Mouse (Mus musculus) liver, embryonic 14.5 days (tissue): Measurements from ENCODE around the gene Btbd9. TPM values are rescaled to one million over a fixed set of nuclear protein-coding genes. Genes with fewer than 3 reads are reported as not detected.

Experiments
- ATAC-seq: fragments of 200-750 bp; cut with Nextera tagmentation; 2 replicates; pipeline ENCODE4 v1.8.0; 2017; ENCODE audit warnings: moderate number of reproducible peaks, mild to moderate bottlenecking, moderate library complexity; ENCODE audit not compliant: insufficient read depth
- DNase-seq, 3 experiments: peaks; one replicate each; pipeline ENCODE4 v3.0.0-alpha.2; 2012 to 2013; ENCODE audit warnings: low read depth in 3 of 3, low spot score in 3 of 3
- H3K27ac ChIP-seq: fragments of 300-500 bp; sonication (generic); 2 replicates; pipeline ENCODE4 v1.5.1; 2014; ENCODE audit warnings: moderate library complexity, mild to moderate bottlenecking, control low read depth, inconsistent platforms
- H3K27me3 ChIP-seq: fragments of 300-500 bp; sonication (generic); 2 replicates; pipeline ENCODE4 v1.6.1; 2014; ENCODE audit warnings: mild to moderate bottlenecking, low read length, moderate library complexity; ENCODE audit not compliant: control insufficient read depth, insufficient read depth
- H3K36me3 ChIP-seq: fragments of 300-500 bp; sonication (generic); replicated peaks from 2 replicates; pipeline ENCODE4 v1.6.1; 2014; ENCODE audit warnings: low read depth; ENCODE audit not compliant: control insufficient read depth, insufficient read depth
- H3K4me1 ChIP-seq, 2 experiments: fragments of 200-500 bp in 1 of 2; fragments of 300-500 bp in 1 of 2; sonication (generic) in 1 of 2; replicated peaks; 2 replicates each; pipeline ENCODE4 v1.6.1; 2012 to 2014; ENCODE audit warnings: antibody characterized with exemption in 1 of 2, inconsistent platforms in 1 of 2, low read length in 1 of 2; ENCODE audit not compliant: control insufficient read depth in 2 of 2, insufficient read depth in 2 of 2
- H3K4me2 ChIP-seq: fragments of 300-500 bp; sonication (generic); 2 replicates; pipeline ENCODE4 v1.6.1; 2014; ENCODE audit warnings: low read depth, mild to moderate bottlenecking, control low read depth, moderate library complexity
- H3K4me3 ChIP-seq, 2 experiments: fragments of 200-500 bp in 1 of 2; fragments of 300-500 bp in 1 of 2; sonication (generic) in 1 of 2; 2 replicates each; pipeline ENCODE4 v1.5.1; 2012 to 2014; ENCODE audit warnings: low read depth in 2 of 2, low read length in 2 of 2, mild to moderate bottlenecking in 2 of 2, control low read depth in 1 of 2, inconsistent platforms in 1 of 2, moderate library complexity in 1 of 2; ENCODE audit not compliant: insufficient read depth in 1 of 2
- H3K9ac ChIP-seq: fragments of 300-500 bp; sonication (generic); replicated peaks from 2 replicates; pipeline ENCODE4 v1.6.1; 2014; ENCODE audit warnings: mild to moderate bottlenecking, control low read depth, moderate library complexity
- H3K9me3 ChIP-seq: fragments of 300-500 bp; sonication (generic); 2 replicates; pipeline ENCODE4 v1.6.1; 2016; ENCODE audit warnings: low read length, mixed read lengths; ENCODE audit not compliant: control insufficient read depth
- CTCF ChIP-seq: IDR thresholded peaks from 2 replicates; pipeline ENCODE4 v1.5.1; 2016; ENCODE audit warnings: antibody characterized with exemption, low read depth, control low read depth
- EP300 ChIP-seq: IDR thresholded peaks from 2 replicates; pipeline ENCODE4 v1.6.1; 2016; ENCODE audit warnings: antibody characterized with exemption, low read depth
- WGBS: fragments of 180-500 bp; shearing (Covaris S2); extraction: QIAGEN DNeasy Blood & Tissue Kit; methylation state at CpG from one replicate; pipeline ENCODE4 v1.1.7; 2014; ENCODE audit not compliant: insufficient replicate concordance; 5-methylcytosine and 5-hydroxymethylcytosine counted together
- polyA plus RNA-seq, 2 experiments: library from polyadenylated mRNA; depleted of rRNA in 1 of 2; stranded (reverse) in 1 of 2; unstranded in 1 of 2; fragments of >200 nt; fragmentation: Nextera tagmentation in 1 of 2; extraction: Ambion mirVana in 1 of 2; gene quantifications; 2 replicates each; pipeline versions ENCODE4 v1.2.1 to v1.2.3; 2012 to 2014

The Btbd9 gene
- polyA plus RNA-seq, 2 experiments, result 2.7 to 9.6 TPM

GRCm38 (mm10) chr17:30457486-30457885 lies 118.8 kb downstream of the Btbd9 start:
- TF ChIP-seq EP300, result no peak
- no peak for TF ChIP-seq CTCF

GRCm38 (mm10) chr17:30456293-30456692 lies 120.0 kb downstream of the Btbd9 start:
- ATAC-seq, result no peak

More at GRCm38 (mm10) chr17:30457486-30457885, 118.8 kb downstream of the Btbd9 start:
- Histone ChIP-seq H3K27ac (no peak overlapping the region), H3K27me3 (no peaks in the 10 kb centered on the region), H3K36me3 (no peaks in the 10 kb centered on the region), H3K9ac (no peak overlapping the region), H3K4me3 (no peak overlapping the region), H3K4me1 (no peaks in the 10 kb centered on the region), H3K9me3 (no peaks in the 10 kb centered on the region), H3K4me2 (no peak overlapping the region)
- no peak for ATAC-seq
- no peak for DNase-seq
- 65% methylated on average over 7 of the region's 7 CpGs for WGBS

GRCm38 (mm10) chr17:30454862-30455243 lies 121.4 kb downstream of the Btbd9 start:
- Histone ChIP-seq H3K9ac (no peak overlapping the region), H3K9me3 (no peaks in the 10 kb centered on the region), H3K27me3 (no peaks in the 10 kb centered on the region), H3K36me3 (no peaks in the 10 kb centered on the region), H3K4me2 (no peak overlapping the region), H3K27ac (no peak overlapping the region), H3K4me1 (no peaks in the 10 kb centered on the region), H3K4me3 (no peak overlapping the region)
- DNase-seq, result peak in 2 of 3 experiments; percentile 12 to 28
- WGBS, result 12% methylated on average over 3 of the region's 3 CpGs
- ATAC-seq, result no peak
- peak; percentile 75 for TF ChIP-seq CTCF
- no peak for TF ChIP-seq EP300

More at GRCm38 (mm10) chr17:30456293-30456692, 120.0 kb downstream of the Btbd9 start:
- no peak overlapping the region for H3K27ac ChIP-seq
- WGBS, result 71% methylated on average over 12 of the region's 12 CpGs
- no peaks in the 10 kb centered on the region for H3K27me3 ChIP-seq
- no peak overlapping the region for H3K4me2 ChIP-seq
- H3K9me3 ChIP-seq, result no peaks in the 10 kb centered on the region
- no peak overlapping the region for H3K9ac ChIP-seq
- H3K4me3 ChIP-seq, result no peak overlapping the region
- H3K4me1 ChIP-seq, result no peaks in the 10 kb centered on the region
- TF ChIP-seq CTCF (no peak), EP300 (no peak)
- DNase-seq, result no peak
- H3K36me3 ChIP-seq, result no peaks in the 10 kb centered on the region

GRCm38 (mm10) chr17:30454155-30454861 lies 122.0 kb downstream of the Btbd9 start:
- ATAC-seq, result no peak

GRCm38 (mm10) chr17:30453272-30453671 lies 123.0 kb downstream of the Btbd9 start:
- no peak for TF ChIP-seq CTCF
- no peak for TF ChIP-seq EP300
- 55% methylated on average over 4 of the region's 4 CpGs for WGBS
- no peak overlapping the region for H3K4me2 ChIP-seq
- no peaks in the 10 kb centered on the region for H3K36me3 ChIP-seq
- no peak overlapping the region for H3K9ac ChIP-seq
- ATAC-seq (no peak), DNase-seq (no peak)
- no peak overlapping the region for H3K4me3 ChIP-seq
- no peaks in the 10 kb centered on the region for H3K27me3 ChIP-seq
- H3K4me1 ChIP-seq, result no peaks in the 10 kb centered on the region
- H3K9me3 ChIP-seq, result no peaks in the 10 kb centered on the region
- no peak overlapping the region for H3K27ac ChIP-seq

More at GRCm38 (mm10) chr17:30454155-30454861, 122.0 kb downstream of the Btbd9 start:
- no peak for TF ChIP-seq CTCF
- TF ChIP-seq EP300, result no peak
- Histone ChIP-seq H3K4me2 (no peak overlapping the region), H3K27ac (no peak overlapping the region), H3K36me3 (no peaks in the 10 kb centered on the region), H3K9ac (no peak overlapping the region), H3K4me1 (no peaks in the 10 kb centered on the region), H3K27me3 (no peaks in the 10 kb centered on the region), H3K4me3 (no peak overlapping the region), H3K9me3 (no peaks in the 10 kb centered on the region)
- 67% methylated on average over 6 of the region's 6 CpGs for WGBS
- no peak for DNase-seq
